Mouse (Mus musculus): ENCODE measurements around the gene Mical3. TPM values are rescaled to one million over a fixed set of nuclear protein-coding genes. Genes with fewer than 3 reads are reported as not detected.

Mical3 gene
- total and polyA plus RNA-seq, 2 experiments from 2014 or later: 17.5 to 78.7 TPM

DNA sequence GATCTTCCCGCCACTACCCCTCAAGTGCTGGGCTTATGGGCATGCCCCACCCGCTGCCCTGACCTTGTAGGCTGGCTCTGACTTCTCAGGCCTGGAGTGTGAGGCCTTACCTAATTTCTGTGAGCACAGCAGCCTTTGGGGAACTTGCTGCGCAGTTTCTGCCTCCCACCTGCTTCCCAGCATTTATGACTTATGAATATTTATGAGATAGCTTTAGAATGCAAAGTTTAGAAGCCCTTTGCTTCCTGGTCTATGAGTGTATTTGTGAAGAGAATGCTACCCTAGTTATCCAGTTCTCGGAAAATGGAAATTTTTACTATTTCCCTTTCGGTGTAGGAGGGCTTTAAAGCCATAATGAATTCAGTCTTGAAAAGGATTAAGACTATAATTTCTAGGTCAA is 2.1 kb downstream of the Mical3 start:
- no peak for TF ChIP-seq CTCF (IDR thresholded peaks at IDR 0.05; ENCODE audit: low read depth)
- H3K4me2 ChIP-seq (ENCODE audit: low read depth): peak overlapping the region; percentile 74
- 58% methylated on average over 5 of the region's 5 CpGs for WGBS
- H3K9ac ChIP-seq: peak overlapping the region; percentile 95
- H3K27ac ChIP-seq (ENCODE audit: low read depth, low read length): peak overlapping the region; percentile 97; the same call in 1 of the 2 replicates
- ATAC-seq (no peak), DNase-seq (no peak)
- peak overlapping the region; percentile 57 for H3K4me3 ChIP-seq (ENCODE audit: low read depth, low read length)
- no peaks in the 10 kb centered on the region for H3K36me3 ChIP-seq (ENCODE audit: insufficient read depth)
- peaks cover 7% of the 10 kb centered on the region; the same call in 1 of the 2 replicates for H3K4me1 ChIP-seq (ENCODE audit: insufficient read depth)
- no peaks in the 10 kb centered on the region for H3K27me3 ChIP-seq (ENCODE audit: insufficient read depth, low read length)
- H3K9me3 ChIP-seq (ENCODE audit: low read length): no peaks in the 10 kb centered on the region

GRCm38 (mm10) chr6:121127726-121128125 is 3.1 kb downstream of the Mical3 start:
- Histone ChIP-seq H3K36me3 (ENCODE audit: insufficient read depth) (no peaks in the 10 kb centered on the region), H3K27ac (ENCODE audit: low read depth, low read length) (no peak overlapping the region), H3K9me3 (ENCODE audit: low read length) (no peaks in the 10 kb centered on the region), H3K4me3 (ENCODE audit: low read depth, low read length) (no peak overlapping the region), H3K9ac (no peak overlapping the region), H3K4me1 (ENCODE audit: insufficient read depth) (peaks cover 7% of the 10 kb centered on the region; the same call in 1 of the 2 replicates), H3K27me3 (ENCODE audit: insufficient read depth, low read length) (no peaks in the 10 kb centered on the region), H3K4me2 (ENCODE audit: low read depth) (peak overlapping the region; percentile 74)
- no peak for TF ChIP-seq CTCF (IDR thresholded peaks at IDR 0.05; ENCODE audit: low read depth)
- WGBS: 53% methylated on average over 3 of the region's 3 CpGs
- DNase-seq: no peak
- ATAC-seq: no peak

- no peaks in the 10 kb centered on the region for H3K9me3 ChIP-seq (ENCODE audit: low read length)
- no peaks in the 10 kb centered on the region for H3K27me3 ChIP-seq (ENCODE audit: insufficient read depth, low read length)
- WGBS: 91% methylated on average over 5 of the region's 5 CpGs
- no peak overlapping the region for H3K27ac ChIP-seq (ENCODE audit: low read depth, low read length)
- no peak overlapping the region for H3K4me2 ChIP-seq (ENCODE audit: low read depth)
- peaks cover 7% of the 10 kb centered on the region; the same call in 1 of the 2 replicates for H3K4me1 ChIP-seq (ENCODE audit: insufficient read depth)
- DNase-seq (no peak), ATAC-seq (no peak)
- H3K4me3 ChIP-seq (ENCODE audit: low read depth, low read length): no peak overlapping the region
- H3K9ac ChIP-seq: no peak overlapping the region
- no peaks in the 10 kb centered on the region for H3K36me3 ChIP-seq (ENCODE audit: insufficient read depth)
- no peak; the same call in 1 of the 2 replicates for TF ChIP-seq CTCF (IDR thresholded peaks at IDR 0.05; ENCODE audit: low read depth)
Observed at GRCm38 (mm10) chr6:121126202-121126601, 4.6 kb downstream of the Mical3 start.

DNA sequence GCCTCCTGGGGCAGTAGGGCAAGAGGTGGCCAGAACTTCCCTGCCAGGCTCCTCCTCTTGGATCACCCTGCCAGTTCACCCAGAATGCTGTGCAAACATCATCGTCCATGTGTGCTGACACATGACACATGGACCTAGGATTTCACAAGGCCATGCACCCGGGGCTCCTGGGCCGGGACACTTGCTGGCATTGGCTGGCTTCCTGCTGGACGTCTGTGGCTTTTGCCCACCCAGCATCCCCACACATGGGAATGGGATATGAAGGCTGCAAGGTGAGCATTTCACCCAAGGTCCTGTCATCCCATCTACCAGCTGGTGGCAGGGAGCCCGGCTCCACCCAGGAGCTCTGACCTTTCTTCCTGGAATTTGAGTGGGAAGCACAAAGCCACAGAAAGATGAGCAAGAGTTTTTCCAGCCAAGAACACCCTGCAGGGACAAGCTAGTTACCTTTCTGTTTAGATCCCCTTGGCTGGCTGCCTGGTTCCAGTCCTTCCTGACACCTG is 8.0 kb downstream of the Mical3 start:
- no peak for ATAC-seq
- 87% methylated on average over 5 of the region's 5 CpGs for WGBS

GRCm38 (mm10) chr6:121120776-121121175 is 10.0 kb downstream of the Mical3 start:
- 60% methylated on average over 5 of the region's 7 CpGs for WGBS
- Histone ChIP-seq H3K27me3 (ENCODE audit: insufficient read depth, low read length) (no peaks in the 10 kb centered on the region), H3K27ac (ENCODE audit: low read depth, low read length) (no peak overlapping the region), H3K9me3 (ENCODE audit: low read length) (no peaks in the 10 kb centered on the region), H3K9ac (no peak overlapping the region), H3K4me1 (ENCODE audit: insufficient read depth) (no peaks in the 10 kb centered on the region), H3K36me3 (ENCODE audit: insufficient read depth) (no peaks in the 10 kb centered on the region), H3K4me3 (ENCODE audit: low read depth, low read length) (no peak overlapping the region), H3K4me2 (ENCODE audit: low read depth) (no peak overlapping the region)
- DNase-seq (no peak), ATAC-seq (no peak)
- no peak for TF ChIP-seq CTCF (IDR thresholded peaks at IDR 0.05; ENCODE audit: low read depth)

More for the DNA sequence above, 8.0 kb downstream of the Mical3 start:
- Histone ChIP-seq H3K9me3 (ENCODE audit: low read length) (no peaks in the 10 kb centered on the region), H3K4me2 (ENCODE audit: low read depth) (no peak overlapping the region), H3K27me3 (ENCODE audit: insufficient read depth, low read length) (no peaks in the 10 kb centered on the region), H3K4me3 (ENCODE audit: low read depth, low read length) (no peak overlapping the region), H3K27ac (ENCODE audit: low read depth, low read length) (no peak overlapping the region), H3K36me3 (ENCODE audit: insufficient read depth) (no peaks in the 10 kb centered on the region), H3K9ac (no peak overlapping the region), H3K4me1 (ENCODE audit: insufficient read depth) (no peaks in the 10 kb centered on the region)
- no peak for TF ChIP-seq CTCF (IDR thresholded peaks at IDR 0.05; ENCODE audit: low read depth)
- DNase-seq: no peak

- 91% methylated on average over 15 of the region's 15 CpGs for WGBS
- no peaks in the 10 kb centered on the region for H3K27me3 ChIP-seq (ENCODE audit: insufficient read depth, low read length)
Observed at GRCm38 (mm10) chr6:121117971-121118755, 12.6 kb downstream of the Mical3 start.

DNA sequence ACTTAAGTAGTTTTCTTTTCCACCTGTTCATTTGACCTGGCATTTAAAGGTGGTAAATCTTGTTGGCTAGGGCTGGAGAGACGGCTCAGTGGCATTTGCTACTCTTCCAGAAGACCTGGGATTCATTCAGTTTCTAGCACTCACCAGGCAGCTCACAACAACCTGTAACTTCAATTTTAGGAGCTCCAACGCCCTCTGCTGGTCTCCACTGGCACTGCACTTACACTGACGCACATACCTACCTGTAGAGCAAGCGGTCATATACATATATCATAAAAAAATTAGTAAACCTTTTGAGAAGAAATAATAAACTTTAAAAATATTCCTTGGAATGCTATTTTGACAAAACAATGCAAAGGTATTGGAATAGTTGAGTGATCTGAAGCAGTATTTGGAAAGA is 13.7 kb downstream of the Mical3 start:
- Histone ChIP-seq H3K36me3 (ENCODE audit: insufficient read depth) (no peaks in the 10 kb centered on the region), H3K9me3 (ENCODE audit: low read length) (no peaks in the 10 kb centered on the region), H3K4me2 (ENCODE audit: low read depth) (no peak overlapping the region), H3K9ac (no peak overlapping the region), H3K4me3 (ENCODE audit: low read depth, low read length) (no peak overlapping the region), H3K27ac (ENCODE audit: low read depth, low read length) (no peak overlapping the region), H3K4me1 (ENCODE audit: insufficient read depth) (no peaks in the 10 kb centered on the region), H3K27me3 (ENCODE audit: insufficient read depth, low read length) (no peaks in the 10 kb centered on the region)
- TF ChIP-seq CTCF (IDR thresholded peaks at IDR 0.05; ENCODE audit: low read depth): peak; percentile 45
- DNase-seq (no peak), ATAC-seq (no peak)
- 77% methylated on average over 4 of the region's 4 CpGs for WGBS

More at GRCm38 (mm10) chr6:121117971-121118755, 12.6 kb downstream of the Mical3 start:
- DNase-seq: no peak
- Histone ChIP-seq H3K27ac (ENCODE audit: low read depth, low read length) (no peak overlapping the region), H3K36me3 (ENCODE audit: insufficient read depth) (no peaks in the 10 kb centered on the region), H3K9ac (no peak overlapping the region), H3K4me1 (ENCODE audit: insufficient read depth) (no peaks in the 10 kb centered on the region), H3K9me3 (ENCODE audit: low read length) (no peaks in the 10 kb centered on the region), H3K4me3 (ENCODE audit: low read depth, low read length) (no peak overlapping the region), H3K4me2 (ENCODE audit: low read depth) (no peak overlapping the region)
- no peak for ATAC-seq
- no peak for TF ChIP-seq CTCF (IDR thresholded peaks at IDR 0.05; ENCODE audit: low read depth)

Measured in forebrain, postnatal 0 days (tissue).